Mouse (Mus musculus): ENCODE results near the gene Gm2431. TPM values are rescaled to one million over a fixed set of nuclear protein-coding genes. Genes with fewer than 3 reads are reported as not detected.
"Not testable (repeated sequence)": the region's sequence is repeated elsewhere in the genome, so short reads cannot be mapped to it uniquely, and the experiment has no call there.

Gm2431 gene
- total RNA-seq (2014; fragmentation: Nextera tagmentation): not detected in 2 replicates
- total RNA-seq (2017): not detected in 2 replicates
- not detected in 2 replicates for polyA plus RNA-seq (2012)

- DNase-seq (ENCODE audit: low spot score); ATAC-seq (ENCODE audit: extremely low read depth, insufficient number of reproducible peaks, low FRiP score, poor library complexity, severe bottlenecking); H3K9me3 ChIP-seq (replicated peaks); H3K4me3 ChIP-seq (ENCODE audit: low read depth, low read length); H3K4me1 ChIP-seq (ENCODE audit: insufficient read depth, low read depth, low read length); H3K36me3 ChIP-seq (replicated peaks): not testable (repeated sequence)
- peaks cover 13% of the 10 kb centered on the region for H3K27me3 ChIP-seq (ENCODE audit: insufficient read depth, low read length)
Observed at GRCm38 (mm10) chr7:142258254-142258653, at the start of gene Gm2431. Gene Gm2431 (minus strand): TSS chr7:142258354.

GRCm38 (mm10) chr7:142303929-142304328, 45.8 kb upstream of the Gm2431 start:
- H3K4me1 ChIP-seq (ENCODE audit: insufficient read depth, low read depth, low read length); DNase-seq (ENCODE audit: low spot score); H3K9me3 ChIP-seq (replicated peaks); H3K36me3 ChIP-seq (replicated peaks); ATAC-seq (ENCODE audit: extremely low read depth, insufficient number of reproducible peaks, low FRiP score, poor library complexity, severe bottlenecking); H3K4me3 ChIP-seq (ENCODE audit: low read depth, low read length): not testable (repeated sequence)
- peaks cover 12% of the 10 kb centered on the region; the same call in 1 of the 2 replicates for H3K27me3 ChIP-seq (ENCODE audit: insufficient read depth, low read length)

- TF ChIP-seq CTCF (IDR thresholded peaks at IDR 0.05; ENCODE audit: low read depth, low read length) (no peak), GATA2 (IDR thresholded peaks at IDR 0.05; ENCODE audit: borderline replicate concordance, low read depth, low read length) (no peak), TAL1 (conservative IDR thresholded peaks at IDR 0.05; ENCODE audit: low read depth, low read length) (no peak), POLR2AphosphoS5 (IDR thresholded peaks at IDR 0.05; ENCODE audit: insufficient replicate concordance, low read depth, low read length) (no peak), GATA1 (IDR thresholded peaks at IDR 0.05; ENCODE audit: borderline replicate concordance, low read length) (no peak)
- DNase-seq (ENCODE audit: low spot score) (no peak), ATAC-seq (ENCODE audit: extremely low read depth, insufficient number of reproducible peaks, low FRiP score, poor library complexity, severe bottlenecking) (no peak)
- Histone ChIP-seq H3K4me1 (ENCODE audit: insufficient read depth, low read depth, low read length) (no peaks in the 10 kb centered on the region), H3K36me3 (replicated peaks) (no peaks in the 10 kb centered on the region), H3K27me3 (ENCODE audit: insufficient read depth, low read length) (peaks cover 12% of the 10 kb centered on the region; the same call in 1 of the 2 replicates), H3K9me3 (replicated peaks) (no peaks in the 10 kb centered on the region), H3K4me3 (ENCODE audit: low read depth, low read length) (no peak within 1 kb of the TSS)
Observed at GRCm38 (mm10) chr7:142303249-142303648, 45.1 kb upstream of the Gm2431 start, which contains the start of gene Krtap5-4. Gene Krtap5-4 (plus strand): TSS chr7:142303549.

- H3K9me3 ChIP-seq (replicated peaks); ATAC-seq (ENCODE audit: extremely low read depth, insufficient number of reproducible peaks, low FRiP score, poor library complexity, severe bottlenecking); H3K4me3 ChIP-seq (ENCODE audit: low read depth, low read length); H3K36me3 ChIP-seq (replicated peaks); H3K4me1 ChIP-seq (ENCODE audit: insufficient read depth, low read depth, low read length); H3K27me3 ChIP-seq (ENCODE audit: insufficient read depth, low read length); DNase-seq (ENCODE audit: low spot score): not testable (repeated sequence)
Observed at GRCm38 (mm10) chr7:142297018-142297417, 38.9 kb upstream of the Gm2431 start, which contains the start of gene Krtap5-1. Gene Krtap5-1 (minus strand): TSS chr7:142297118.

GRCm38 (mm10) chr7:142296108-142296507, 38.0 kb upstream of the Gm2431 start:
- not testable (repeated sequence) for H3K9me3 ChIP-seq (replicated peaks); H3K27me3 ChIP-seq (ENCODE audit: insufficient read depth, low read length); H3K4me1 ChIP-seq (ENCODE audit: insufficient read depth, low read depth, low read length)

GRCm38 (mm10) chr7:142295418-142295817, 37.3 kb upstream of the Gm2431 start:
- TF ChIP-seq GATA2 (IDR thresholded peaks at IDR 0.05; ENCODE audit: borderline replicate concordance, low read depth, low read length) (no peak), GATA1 (IDR thresholded peaks at IDR 0.05; ENCODE audit: borderline replicate concordance, low read length) (no peak), CTCF (IDR thresholded peaks at IDR 0.05; ENCODE audit: low read depth, low read length) (no peak), TAL1 (conservative IDR thresholded peaks at IDR 0.05; ENCODE audit: low read depth, low read length) (no peak), POLR2AphosphoS5 (IDR thresholded peaks at IDR 0.05; ENCODE audit: insufficient replicate concordance, low read depth, low read length) (no peak)
- Histone ChIP-seq H3K4me3 (ENCODE audit: low read depth, low read length) (no peak overlapping the region), H3K27me3 (ENCODE audit: insufficient read depth, low read length) (peaks cover 2% of the 10 kb centered on the region; the same call in 1 of the 2 replicates), H3K36me3 (replicated peaks) (no peaks in the 10 kb centered on the region), H3K4me1 (ENCODE audit: insufficient read depth, low read depth, low read length) (no peaks in the 10 kb centered on the region), H3K9me3 (replicated peaks) (no peaks in the 10 kb centered on the region)
- ATAC-seq (ENCODE audit: extremely low read depth, insufficient number of reproducible peaks, low FRiP score, poor library complexity, severe bottlenecking) (no peak), DNase-seq (ENCODE audit: low spot score) (no peak)

More at GRCm38 (mm10) chr7:142296108-142296507, 38.0 kb upstream of the Gm2431 start:
- not testable (repeated sequence) for DNase-seq (ENCODE audit: low spot score); ATAC-seq (ENCODE audit: extremely low read depth, insufficient number of reproducible peaks, low FRiP score, poor library complexity, severe bottlenecking); H3K4me3 ChIP-seq (ENCODE audit: low read depth, low read length); H3K36me3 ChIP-seq (replicated peaks)

GRCm38 (mm10) chr7:142293851-142294250, 35.7 kb upstream of the Gm2431 start:
- not testable (repeated sequence) for H3K4me1 ChIP-seq (ENCODE audit: insufficient read depth, low read depth, low read length); ATAC-seq (ENCODE audit: extremely low read depth, insufficient number of reproducible peaks, low FRiP score, poor library complexity, severe bottlenecking); H3K4me3 ChIP-seq (ENCODE audit: low read depth, low read length); DNase-seq (ENCODE audit: low spot score); H3K27me3 ChIP-seq (ENCODE audit: insufficient read depth, low read length); H3K9me3 ChIP-seq (replicated peaks); H3K36me3 ChIP-seq (replicated peaks)
- TF ChIP-seq CTCF (IDR thresholded peaks at IDR 0.05; ENCODE audit: low read depth, low read length): peak; percentile 75

GRCm38 (mm10) chr7:142285910-142286612, 27.9 kb upstream of the Gm2431 start:
- peaks cover 30% of the 10 kb centered on the region for H3K27me3 ChIP-seq (ENCODE audit: insufficient read depth, low read length)
- H3K9me3 ChIP-seq (replicated peaks); H3K4me1 ChIP-seq (ENCODE audit: insufficient read depth, low read depth, low read length); ATAC-seq (ENCODE audit: extremely low read depth, insufficient number of reproducible peaks, low FRiP score, poor library complexity, severe bottlenecking); H3K4me3 ChIP-seq (ENCODE audit: low read depth, low read length); H3K36me3 ChIP-seq (replicated peaks); DNase-seq (ENCODE audit: low spot score): not testable (repeated sequence)

All from G1E (cell line).